26 mouse cellular contexts compared by ENCODE assay signal in genomic region chr3:60565204-60565603, GRCm38 (mm10).
DNase-seq lines count a peak whose midpoint lies in the region; ATAC-seq and TF ChIP-seq lines count a peak whose summit lies in the region.
"Had no signal": no experiment of that assay in that cellular context is flagged by ENCODE, and none has a peak within 500 bp of the region (broad histone marks: within the 10 kb centered on the region; RNA-seq: fewer than 3 reads in every experiment).

No protein-coding gene starts in this region.

- intact Hi-C loops in gastrocnemius, adult 2 months (cut with DNase I), result no loop called here

- DNase-seq in gastrocnemius, adult 2 months, result no peak
- no peak for DNase-seq in gastrocnemius, postnatal 4 days (ENCODE audit: low spot score in 2 of 2)
- DNase-seq in heart, adult 8-10 months (ENCODE audit: low spot score), result no peak
- DNase-seq in hindbrain, embryonic 14.5 days (ENCODE audit: low spot score), result no peak
- DNase-seq: adrenal gland, postnatal 14 days; cerebellum, adult 11-12 months; cerebellum, adult 8-10 months; cerebellum, postnatal 10 days; cerebellum, postnatal 36 days; embryo, embryonic 11 days; gastrocnemius, postnatal 14 days; heart, adult 18-20 months; heart, postnatal 14 days; heart, postnatal 4 days; kidney, adult 18-20 months had no signal

- no peaks in the 10 kb centered on the region for H3K9me3 ChIP-seq in hindbrain, embryonic 14.5 days (ENCODE audit: control insufficient read depth, low read length)
- H3K9me3 ChIP-seq: embryonic facial prominence, embryonic 10.5 days; embryonic facial prominence, embryonic 13.5 days; forebrain, embryonic 13.5 days; heart, embryonic 10.5 days; heart, embryonic 13.5 days; hindbrain, embryonic 15.5 days; intestine, embryonic 15.5 days had no signal

- H3K4me2 ChIP-seq in hindbrain, embryonic 14.5 days (replicated peaks), result no peak overlapping the region
- H3K4me2 ChIP-seq: embryonic facial prominence, embryonic 13.5 days; forebrain, embryonic 13.5 days; heart, embryonic 13.5 days; hindbrain, embryonic 15.5 days; intestine, embryonic 15.5 days had no signal

- TF ChIP-seq CTCF in gastrocnemius, adult 2 months (IDR thresholded peaks at IDR 0.05), result no peak

- H3K36me3 ChIP-seq in hindbrain, embryonic 14.5 days (replicated peaks; ENCODE audit: control insufficient read depth, insufficient read depth), result no peaks in the 10 kb centered on the region
- H3K36me3 ChIP-seq: embryonic facial prominence, embryonic 10.5 days; embryonic facial prominence, embryonic 13.5 days; heart, embryonic 10.5 days; heart, embryonic 13.5 days; hindbrain, embryonic 15.5 days; intestine, embryonic 15.5 days had no signal

- H3K9ac ChIP-seq in hindbrain, embryonic 14.5 days, result no peak overlapping the region
- H3K9ac ChIP-seq: embryonic facial prominence, embryonic 13.5 days; forebrain, embryonic 13.5 days; heart, embryonic 13.5 days; hindbrain, embryonic 15.5 days; intestine, embryonic 15.5 days had no signal

- no peak overlapping the region for H3K4me3 ChIP-seq in gastrocnemius, adult 2 months
- no peak overlapping the region for H3K4me3 ChIP-seq in hindbrain, embryonic 14.5 days (replicated peaks; ENCODE audit: low read length)
- H3K4me3 ChIP-seq: embryonic facial prominence, embryonic 10.5 days; embryonic facial prominence, embryonic 13.5 days; erythroblast, embryonic 14.5 days; forebrain, embryonic 13.5 days; heart, embryonic 10.5 days; heart, embryonic 13.5 days; hindbrain, embryonic 15.5 days; intestine, embryonic 15.5 days had no signal

- WGBS in hindbrain, embryonic 14.5 days, result 80% methylated on average over 3 of the region's 3 CpGs

- no peaks in the 10 kb centered on the region for H3K27me3 ChIP-seq in hindbrain, embryonic 14.5 days (ENCODE audit: control insufficient read depth, insufficient read depth, low read length)
- H3K27me3 ChIP-seq: embryonic facial prominence, embryonic 13.5 days; heart, embryonic 13.5 days; hindbrain, embryonic 15.5 days; intestine, embryonic 15.5 days had no signal

- H3K27ac ChIP-seq in gastrocnemius, adult 2 months, result peak overlapping the region; percentile 93
- H3K27ac ChIP-seq in hindbrain, embryonic 14.5 days, result no peak overlapping the region
- H3K27ac ChIP-seq: embryonic facial prominence, embryonic 10.5 days; embryonic facial prominence, embryonic 13.5 days; forebrain, embryonic 13.5 days; heart, embryonic 10.5 days; heart, embryonic 13.5 days; hindbrain, embryonic 15.5 days; intestine, embryonic 15.5 days had no signal

- peaks cover 43% of the 10 kb centered on the region for H3K4me1 ChIP-seq in hindbrain, embryonic 14.5 days (replicated peaks; ENCODE audit: control insufficient read depth, insufficient read depth, low read length)

- peak; percentile 33 for ATAC-seq in CD4-positive, CD25-positive, alpha-beta regulatory T cell, adult 4 months
- ATAC-seq in inflammation-experienced regulatory T-cells, adult 6 months, result peak; percentile 34
- ATAC-seq in hindbrain, embryonic 14.5 days (ENCODE audit: low FRiP score), result no peak
- ATAC-seq: forebrain, embryonic 13.5 days; forebrain, embryonic 16.5 days had no signal
